Mouse (Mus musculus) left cerebral cortex, postnatal 10 days (tissue): ENCODE measurements around the gene Bcar3. TPM values are rescaled to one million over a fixed set of nuclear protein-coding genes. Genes with fewer than 3 reads are reported as not detected.
"Not testable (repeated sequence)": the region's sequence is repeated elsewhere in the genome, so short reads cannot be mapped to it uniquely, and the experiment has no call there.

Experiments used
- DNase-seq, 2 experiments: peaks; one replicate each; pipeline ENCODE4 v3.0.0; 2021 to 2022; ENCODE audit warnings: low spot score in 2 of 2, mixed read lengths in 1 of 2; ENCODE audit errors: extremely low spot score in 1 of 2
- intact Hi-C: fragments of 180-260 bp; cut with DNase I; formaldehyde crosslinking; loops from one replicate; pipeline ENCODE4 v1.15.1; 2025
- total RNA-seq, 2 experiments: library from RNA; stranded (reverse); gene quantifications; 2 replicates each; pipeline ENCODE4 v1.2.3; 2021

Bcar3 gene
- total RNA-seq, 2 experiments from 2014 or later = 8.4 to 8.6 TPM

DNA sequence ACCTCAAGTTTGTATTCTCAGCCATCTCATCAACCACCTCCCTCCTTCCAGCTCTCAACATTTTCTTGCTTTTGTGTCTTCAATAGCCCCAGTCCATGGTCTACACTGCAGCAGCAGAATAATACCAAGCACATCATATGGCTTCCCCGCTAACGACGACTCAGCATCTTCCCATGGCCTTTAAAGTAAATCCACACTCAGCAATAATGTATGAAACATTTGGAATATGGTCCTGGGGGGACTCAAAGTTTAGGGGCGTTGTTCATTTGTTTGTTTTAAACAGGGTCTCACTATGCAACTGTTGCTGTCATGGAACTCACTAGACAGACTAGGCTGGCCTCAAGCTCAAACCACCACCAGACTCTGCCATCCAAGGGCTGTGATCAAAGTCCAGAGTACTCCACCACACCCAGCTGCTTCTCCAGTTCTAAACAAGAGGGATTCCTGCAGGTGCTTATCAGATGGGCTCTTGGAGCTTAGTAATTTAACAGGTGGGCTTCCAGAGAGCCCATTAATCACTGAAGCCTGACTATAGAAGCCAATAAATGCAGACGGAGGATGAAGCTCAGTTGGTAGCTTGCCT is 5.2 kb upstream of the Bcar3 start:
- DNase-seq = no peak
- intact Hi-C loops = no loop called here

DNA sequence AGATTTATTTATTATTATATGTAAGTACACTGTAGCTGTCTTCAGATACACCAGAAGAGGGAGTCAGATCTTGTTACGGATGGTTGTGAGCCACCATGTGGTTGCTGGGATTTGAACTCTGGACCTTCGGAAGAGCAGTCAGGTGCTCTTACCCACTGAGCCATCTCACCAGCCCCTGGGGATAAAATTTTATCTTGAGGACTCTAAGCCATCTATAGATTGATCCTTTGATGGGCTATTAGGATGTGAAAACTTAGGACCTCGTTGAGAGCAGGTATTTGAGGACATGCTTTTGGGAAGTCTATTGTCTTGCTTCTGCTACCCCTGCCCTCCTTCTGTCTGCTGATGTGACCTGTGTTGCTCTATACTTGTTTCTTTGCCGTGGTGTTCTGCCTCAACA is 4.6 kb upstream of the Bcar3 start:
- intact Hi-C loops, DNase-seq: not testable (repeated sequence)

GRCm38 (mm10) chr3:122290696-122291095 is 3.2 kb upstream of the Bcar3 start:
- DNase-seq = peak; percentile 56 to 60
- intact Hi-C loops = loop anchor here (5.0 kb wide), 1 partner anchor 172 kb away; no protein-coding TSS in a partner anchor

- DNase-seq = peak in 1 of 2 experiments; percentile 58
- intact Hi-C loops = loop anchor here (5.0 kb wide), 1 partner anchor 170 kb away; no protein-coding TSS in a partner anchor
These were observed 2.1 kb upstream of the Bcar3 start for GRCm38 (mm10) chr3:122291828-122292227.

DNA sequence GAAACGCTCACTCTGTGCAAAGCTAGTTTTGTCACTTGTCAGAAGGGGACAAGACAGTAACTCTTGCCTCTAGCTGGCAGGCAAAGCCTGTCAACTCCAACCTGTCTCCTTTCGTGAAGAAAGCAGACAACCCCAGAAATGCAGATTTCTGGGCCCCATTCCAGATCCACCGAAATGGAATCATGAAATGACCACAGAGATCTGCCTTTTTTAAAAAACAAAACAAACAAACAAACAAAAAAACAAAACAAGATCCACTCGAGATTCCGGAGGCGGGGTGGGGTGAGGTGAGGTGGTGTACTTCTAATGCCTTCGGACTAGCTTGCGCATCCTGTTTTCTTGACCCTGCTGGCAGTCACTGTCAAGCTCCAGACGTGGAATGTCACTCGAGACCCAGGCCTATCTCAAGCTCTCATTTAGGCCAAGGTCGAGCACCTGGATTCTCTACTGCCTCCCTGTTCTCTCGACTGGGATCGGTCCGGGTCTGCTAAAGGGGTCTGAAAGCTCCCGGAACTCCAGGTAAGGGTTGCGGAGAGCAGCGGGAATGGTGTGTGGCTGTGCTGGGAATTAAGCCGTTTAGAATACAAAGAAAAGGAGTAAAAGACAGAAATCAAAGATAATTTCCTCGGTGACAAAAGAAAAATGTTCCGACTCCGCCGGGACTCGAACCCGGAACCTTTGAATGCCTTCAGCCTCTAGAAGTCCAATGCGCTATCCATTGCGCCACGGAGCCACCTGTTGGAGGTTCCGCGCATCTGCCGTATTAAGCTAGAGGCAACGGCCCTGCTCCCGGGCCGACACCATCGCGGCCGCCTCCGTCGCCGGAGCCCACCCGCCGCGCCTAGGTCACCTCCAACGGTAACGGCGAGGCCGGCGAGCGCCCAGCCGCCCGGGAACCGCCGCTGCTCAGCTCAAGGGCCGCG is 1.4 kb upstream of the Bcar3 start:
- peak; percentile 84 to 91 for DNase-seq
- intact Hi-C loops = loop anchor here (5.0 kb wide), 1 partner anchor 170 kb away; no protein-coding TSS in a partner anchor

DNA sequence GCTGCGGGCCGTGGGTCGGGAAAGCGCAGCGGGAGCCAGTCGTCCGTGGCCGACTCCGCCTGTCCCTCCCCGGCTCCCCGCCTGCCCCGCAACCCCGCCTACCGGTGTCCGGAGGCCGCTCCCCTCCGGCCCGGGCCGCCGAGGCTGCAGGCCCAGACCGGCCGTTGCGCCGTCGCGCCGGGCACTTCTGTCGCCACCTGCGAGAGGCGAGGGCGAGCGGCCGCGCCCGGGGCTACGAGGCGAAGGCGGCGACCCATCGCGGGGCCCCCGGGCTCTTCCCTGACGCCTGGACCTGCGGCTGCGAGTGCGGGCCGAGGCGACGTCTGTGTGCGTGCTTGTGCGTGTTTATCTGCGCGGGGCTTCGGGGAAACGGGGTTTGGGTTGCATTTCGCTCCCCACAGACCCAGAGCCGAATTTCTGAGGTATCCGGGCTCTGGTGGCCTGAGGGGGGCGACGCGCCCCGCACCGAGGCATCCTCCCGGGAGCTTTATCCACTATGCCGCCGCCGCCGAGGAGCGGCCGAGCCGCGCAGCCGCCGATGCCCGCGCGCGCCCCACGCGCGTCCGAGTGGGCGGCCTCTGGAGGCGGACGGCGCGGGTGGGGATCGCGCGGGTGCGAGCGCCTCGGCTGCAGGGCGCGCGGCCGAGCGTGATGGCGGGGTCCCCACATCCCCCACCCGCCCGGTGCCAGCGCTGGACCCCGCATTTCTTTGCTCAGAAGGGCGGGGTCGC is 548 bp upstream of the Bcar3 start:
- intact Hi-C loops = loop anchor here (5.0 kb wide), 1 partner anchor 169 kb away; no protein-coding TSS in a partner anchor

GRCm38 (mm10) chr3:122295511-122295910 is 1.6 kb downstream of the Bcar3 start:
- intact Hi-C loops = loop anchor here (5.0 kb wide), 1 partner anchor 342 kb away; no protein-coding TSS in a partner anchor

More for the DNA sequence above, 548 bp upstream of the Bcar3 start:
- DNase-seq = peak in 1 of 2 experiments; percentile 92

DNA sequence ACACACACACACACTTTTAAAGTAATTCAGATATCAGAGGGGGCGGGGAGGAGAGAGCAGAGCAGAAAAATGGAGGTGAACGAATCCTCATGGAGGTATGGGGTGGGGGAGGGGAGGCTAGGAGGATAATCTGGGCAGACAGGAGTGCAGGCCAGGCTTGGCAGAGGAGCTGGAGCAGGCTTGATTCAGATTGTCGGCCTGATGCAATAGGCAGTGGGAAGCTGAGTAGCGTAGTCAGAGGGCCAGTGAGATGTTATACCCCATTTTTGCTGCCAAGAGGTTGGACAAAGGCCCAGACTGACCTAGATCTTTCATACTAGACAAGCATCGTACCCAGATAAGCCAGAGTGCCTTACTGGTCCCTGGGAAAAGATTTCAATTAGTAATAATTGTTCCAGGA is 3.0 kb downstream of the Bcar3 start:
- no peak for DNase-seq
- intact Hi-C loops = loop anchor here (5.0 kb wide), 1 partner anchor 340 kb away; no protein-coding TSS in a partner anchor

More at GRCm38 (mm10) chr3:122295511-122295910, 1.6 kb downstream of the Bcar3 start:
- peak in 1 of 2 experiments; percentile 77 for DNase-seq

GRCm38 (mm10) chr3:122300983-122301919 is 7.3 kb downstream of the Bcar3 start:
- DNase-seq = peak; percentile 68 to 69
- intact Hi-C loops = no loop called here

- intact Hi-C loops = no loop called here
These were observed 10.6 kb downstream of the Bcar3 start for GRCm38 (mm10) chr3:122304560-122304959.

DNA sequence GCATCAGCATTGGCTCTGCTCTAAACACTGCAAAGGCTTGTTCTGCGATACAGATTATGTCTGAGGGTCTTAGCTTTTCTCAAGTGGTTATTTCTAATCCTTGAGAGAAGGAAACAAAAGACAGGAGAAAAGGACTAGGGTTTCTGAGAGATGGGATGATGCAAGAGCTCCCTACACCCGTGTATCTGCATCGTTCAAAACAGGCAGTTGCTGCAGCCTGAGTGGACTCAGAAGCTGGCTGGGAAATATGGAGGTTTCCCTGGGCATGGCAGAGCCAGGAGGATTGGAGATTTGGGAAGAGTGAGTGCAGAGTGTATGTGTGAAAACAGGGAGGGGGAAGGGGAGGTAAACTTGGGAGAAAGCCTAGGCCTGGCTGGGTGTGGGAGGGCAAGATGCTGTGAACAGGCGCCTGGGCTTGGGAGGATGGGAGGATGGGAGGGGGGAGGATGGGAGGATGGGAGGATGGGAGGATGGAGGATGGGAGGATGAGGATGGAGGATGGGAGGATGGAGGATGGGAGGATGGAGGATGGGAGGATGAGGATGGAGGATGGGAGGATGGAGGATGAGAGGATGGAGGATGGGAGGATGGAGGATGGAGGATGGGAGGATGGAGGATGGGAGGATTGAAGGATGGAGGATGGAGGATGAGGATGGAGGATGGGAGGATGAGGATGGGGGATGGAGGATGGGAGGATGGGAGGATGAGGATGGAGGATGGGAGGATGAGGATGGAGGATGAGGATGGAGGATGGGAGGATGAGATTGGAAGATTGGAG is 14.1 kb downstream of the Bcar3 start:
- intact Hi-C loops = no loop called here
- no peak for DNase-seq

More at GRCm38 (mm10) chr3:122304560-122304959, 10.6 kb downstream of the Bcar3 start:
- no peak for DNase-seq

DNA sequence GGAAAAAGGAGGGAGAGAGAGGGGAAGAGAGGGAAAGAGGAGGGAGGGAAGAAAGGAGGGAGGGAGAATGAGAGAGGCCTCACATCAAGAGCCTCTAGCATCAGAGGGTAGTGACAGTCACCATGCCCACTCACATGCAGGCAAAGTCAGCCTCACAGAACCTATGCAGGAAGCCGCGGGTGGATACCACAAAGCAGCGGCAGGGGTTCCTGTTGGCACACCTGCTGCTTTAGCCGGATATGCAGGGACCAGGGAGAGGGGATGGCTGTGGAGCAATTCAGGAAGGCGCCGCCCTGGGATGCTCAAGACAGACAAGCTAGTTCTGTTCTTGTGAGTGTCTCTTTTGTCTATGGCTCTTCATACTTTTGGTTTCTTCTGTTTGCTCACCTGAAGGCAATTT is 15.0 kb downstream of the Bcar3 start:
- DNase-seq = no peak
- intact Hi-C loops = no loop called here

GRCm38 (mm10) chr3:122312078-122312477 is 18.1 kb downstream of the Bcar3 start:
- DNase-seq = peak; percentile 64 to 74
- intact Hi-C loops = loop anchor here (2.0 to 5.0 kb wide), 2 partner anchors 100 to 155 kb away; no protein-coding TSS in a partner anchor

DNA sequence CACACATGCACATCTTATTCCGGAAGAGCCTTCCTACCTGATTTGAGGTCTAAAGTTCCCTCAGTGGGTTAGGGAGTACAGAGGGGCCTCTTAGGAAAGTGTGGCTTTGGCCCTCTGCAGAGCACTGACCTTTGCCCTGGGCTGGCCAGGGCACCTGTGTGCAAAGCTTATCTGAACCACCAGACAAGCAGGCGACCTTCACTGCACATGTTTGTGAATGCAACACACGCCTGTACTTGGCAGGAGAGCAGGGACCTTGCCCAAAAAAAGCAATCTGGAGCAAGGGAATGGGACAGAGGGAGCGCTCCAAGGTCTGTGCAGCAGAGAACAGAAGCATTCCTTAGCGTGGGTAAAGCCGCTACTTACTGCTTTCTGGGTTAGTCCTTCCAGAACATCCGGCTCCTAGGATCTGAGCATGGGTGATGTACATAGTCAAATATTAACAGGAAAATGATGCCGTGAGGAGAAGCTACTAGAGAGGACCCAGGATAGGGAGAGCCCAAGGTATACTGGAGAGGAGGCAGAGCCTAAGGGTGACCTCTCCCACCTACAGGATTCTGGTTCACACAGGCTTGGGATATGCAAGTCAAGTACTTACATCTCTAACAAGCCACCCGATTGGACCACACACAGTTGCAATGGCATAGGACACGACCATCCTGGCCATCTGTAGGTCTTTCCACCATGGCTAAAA is 19.1 kb downstream of the Bcar3 start:
- intact Hi-C loops = loop anchor here (2.0 to 5.0 kb wide), 2 partner anchors 99 to 154 kb away; no protein-coding TSS in a partner anchor
- DNase-seq = no peak

GRCm38 (mm10) chr3:122313936-122314335 is 20.0 kb downstream of the Bcar3 start:
- DNase-seq = no peak
- intact Hi-C loops = loop anchor here (2.0 to 5.0 kb wide), 3 partner anchors 98 to 325 kb away; no protein-coding TSS in a partner anchor

GRCm38 (mm10) chr3:122316621-122317020 is 22.7 kb downstream of the Bcar3 start:
- no peak for DNase-seq
- intact Hi-C loops = no loop called here
